Mouse (Mus musculus): ENCODE measurements around the gene Aunip. TPM values are rescaled to one million over a fixed set of nuclear protein-coding genes. Genes with fewer than 3 reads are reported as not detected.
A peak's percentile ranks its signal among the peaks of the same experiment; 100 is the strongest.

Aunip gene
- polyA plus RNA-seq, 1 experiment from 2014 or later = 15.9 TPM

- H3K27me3 ChIP-seq (replicated peaks; ENCODE audit: control insufficient read depth, insufficient read depth, low read length) = no peaks in the 10 kb centered on the region
- H3K27ac ChIP-seq (ENCODE audit: low read depth, low read length) = no peak overlapping the region
- peak overlapping the region; percentile 98; the same call in 1 of the 2 replicates for H3K4me2 ChIP-seq
- WGBS = 68% methylated on average over 4 of the region's 4 CpGs
- ATAC-seq (replicated peaks; ENCODE audit: low FRiP score) (no peak), DNase-seq (ENCODE audit: low spot score) (no peak)
- peaks cover 26% of the 10 kb centered on the region for H3K4me1 ChIP-seq (replicated peaks; ENCODE audit: control insufficient read depth, insufficient read depth, low read length)
- no peak overlapping the region for H3K9ac ChIP-seq (ENCODE audit: low read depth, low read length)
- H3K9me3 ChIP-seq (ENCODE audit: control insufficient read depth, low read length) = no peaks in the 10 kb centered on the region
- H3K4me3 ChIP-seq (ENCODE audit: low read depth, low read length) = no peak overlapping the region
- peaks cover 14% of the 10 kb centered on the region for H3K36me3 ChIP-seq (ENCODE audit: control insufficient read depth, insufficient read depth, low read length)
Measured at GRCm38 (mm10) chr4:134532928-134533327, 22.1 kb downstream of the Aunip start.

DNA sequence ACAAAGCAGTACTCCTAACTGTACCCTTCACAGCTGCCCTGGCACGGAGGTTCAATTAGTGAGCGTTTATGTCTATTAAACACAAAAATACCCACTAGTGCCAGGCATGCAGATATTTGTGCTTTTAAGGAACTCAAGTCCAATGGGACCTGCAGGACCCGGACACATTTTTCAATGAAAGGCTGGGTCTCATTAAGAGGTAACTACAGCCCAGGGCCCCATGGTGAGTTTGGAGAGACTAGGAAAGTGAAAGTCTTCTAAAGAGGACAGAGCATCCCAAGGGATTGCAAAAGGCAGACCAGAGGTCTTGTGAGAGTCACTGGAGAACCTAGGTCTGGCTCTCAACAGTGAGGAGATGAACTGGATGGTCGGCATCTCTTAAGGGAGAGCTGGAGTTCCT is 22.6 kb downstream of the Aunip start:
- Histone ChIP-seq H3K4me3 (ENCODE audit: low read depth, low read length) (peak overlapping the region; percentile 98), H3K4me1 (replicated peaks; ENCODE audit: control insufficient read depth, insufficient read depth, low read length) (peaks cover 26% of the 10 kb centered on the region), H3K9ac (ENCODE audit: low read depth, low read length) (peak overlapping the region; percentile 91; the same call in 1 of the 2 replicates), H3K4me2 (peak overlapping the region; percentile 98), H3K36me3 (ENCODE audit: control insufficient read depth, insufficient read depth, low read length) (peaks cover 10% of the 10 kb centered on the region), H3K27ac (ENCODE audit: low read depth, low read length) (peak overlapping the region; percentile 85; the same call in 1 of the 2 replicates), H3K27me3 (replicated peaks; ENCODE audit: control insufficient read depth, insufficient read depth, low read length) (no peaks in the 10 kb centered on the region), H3K9me3 (ENCODE audit: control insufficient read depth, low read length) (no peaks in the 10 kb centered on the region)
- 77% methylated on average over 4 of the region's 4 CpGs for WGBS
- DNase-seq (ENCODE audit: low spot score) (no peak), ATAC-seq (replicated peaks; ENCODE audit: low FRiP score) (no peak)

GRCm38 (mm10) chr4:134534124-134534886 is 23.5 kb downstream of the Aunip start:
- H3K27ac ChIP-seq (ENCODE audit: low read depth, low read length) = peak overlapping the region; percentile 85
- peak overlapping the region; percentile 91 for H3K9ac ChIP-seq (ENCODE audit: low read depth, low read length)
- under 1% methylated on average over 56 of the region's 57 CpGs for WGBS
- DNase-seq (ENCODE audit: low spot score) = peak; percentile 75
- peak overlapping the region; percentile 98 for H3K4me2 ChIP-seq
- no peaks in the 10 kb centered on the region for H3K27me3 ChIP-seq (replicated peaks; ENCODE audit: control insufficient read depth, insufficient read depth, low read length)
- peak overlapping the region; percentile 98 for H3K4me3 ChIP-seq (ENCODE audit: low read depth, low read length)
- ATAC-seq (replicated peaks; ENCODE audit: low FRiP score) = peak; percentile 72
- peaks cover 8% of the 10 kb centered on the region; the same call in 1 of the 2 replicates for H3K36me3 ChIP-seq (ENCODE audit: control insufficient read depth, insufficient read depth, low read length)
- peaks cover 26% of the 10 kb centered on the region for H3K4me1 ChIP-seq (replicated peaks; ENCODE audit: control insufficient read depth, insufficient read depth, low read length)
- no peaks in the 10 kb centered on the region for H3K9me3 ChIP-seq (ENCODE audit: control insufficient read depth, low read length)

DNA sequence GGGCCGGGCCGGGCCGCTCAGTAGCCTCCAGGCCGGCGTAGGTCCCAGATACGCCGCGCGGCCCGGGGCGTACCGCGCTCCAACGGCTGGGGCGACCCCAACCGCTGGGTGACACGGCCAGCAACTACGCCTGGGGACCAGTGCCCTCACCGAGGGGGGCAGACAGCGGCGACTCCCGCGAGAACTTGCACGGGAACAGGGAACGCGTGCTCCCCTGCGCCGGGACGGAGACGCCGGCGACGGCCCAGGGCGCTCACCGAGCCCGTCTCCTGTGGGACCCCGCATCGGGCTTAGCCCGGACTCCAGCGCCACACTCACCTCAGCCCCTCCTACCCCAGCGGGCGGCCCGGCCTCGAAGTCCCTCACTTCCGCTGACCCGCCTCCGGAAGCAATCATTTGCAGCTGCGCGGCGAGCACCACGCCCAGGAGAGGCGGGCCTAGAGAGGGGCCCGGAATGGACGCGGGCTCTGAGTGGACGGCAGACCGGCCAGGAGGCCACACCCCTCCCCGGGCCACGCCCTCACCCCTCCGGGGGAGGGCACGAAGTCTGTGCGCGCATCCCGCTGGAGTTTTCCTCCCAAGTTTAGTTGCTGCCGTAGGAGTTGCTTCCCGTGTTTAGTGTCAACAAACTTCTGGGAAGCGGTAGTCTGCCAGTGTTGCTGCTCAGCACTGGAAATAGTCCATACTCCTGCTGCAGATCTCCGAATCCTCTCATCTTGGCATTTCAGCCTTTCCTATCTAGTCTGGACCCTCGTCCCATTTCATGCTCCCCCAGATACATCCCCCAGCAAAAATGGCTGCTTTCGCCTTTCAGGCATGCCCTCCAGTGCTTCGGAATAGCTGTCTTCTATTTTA is 24.4 kb downstream of the Aunip start, which contains the start of gene Mtfr1l:
Gene Mtfr1l, minus strand, starts transcription at position 456 of the 855 bp plus-strand sequence.
- Histone ChIP-seq H3K4me1 (replicated peaks; ENCODE audit: control insufficient read depth, insufficient read depth, low read length) (peaks cover 26% of the 10 kb centered on the region), H3K9me3 (ENCODE audit: control insufficient read depth, low read length) (no peaks in the 10 kb centered on the region), H3K36me3 (ENCODE audit: control insufficient read depth, insufficient read depth, low read length) (peaks cover 1% of the 10 kb centered on the region; the same call in 1 of the 2 replicates), H3K27ac (ENCODE audit: low read depth, low read length) (peak within 1 kb of the TSS; percentile 85), H3K27me3 (replicated peaks; ENCODE audit: control insufficient read depth, insufficient read depth, low read length) (no peaks in the 10 kb centered on the region), H3K4me2 (peak within 1 kb of the TSS; percentile 98), H3K9ac (ENCODE audit: low read depth, low read length) (peak within 1 kb of the TSS; percentile 91), H3K4me3 (ENCODE audit: low read depth, low read length) (peak within 1 kb of the TSS; percentile 98)
- DNase-seq (ENCODE audit: low spot score) = peak; percentile 98
- peak; percentile 96 for ATAC-seq (replicated peaks; ENCODE audit: low FRiP score)
- WGBS = under 1% methylated on average over 71 of the region's 71 CpGs

DNA sequence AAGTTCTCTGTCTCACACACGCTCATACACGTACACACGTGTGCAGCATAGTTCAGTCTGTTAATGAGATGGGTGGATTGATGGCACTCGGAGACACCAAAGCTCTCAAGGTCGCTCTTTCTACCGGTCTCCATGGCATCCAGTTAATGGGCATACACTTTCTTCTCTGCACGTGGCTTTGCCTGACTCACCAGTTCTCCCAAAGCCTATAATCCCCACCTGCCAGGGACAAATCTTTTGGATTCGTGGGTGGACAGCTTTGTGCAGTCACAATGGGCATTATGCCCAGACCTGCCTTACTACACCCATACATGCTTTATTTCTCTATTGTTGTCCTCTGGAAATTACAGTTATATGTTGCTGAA is 25.0 kb downstream of the Aunip start:
- no peak for DNase-seq (ENCODE audit: low spot score)
- Histone ChIP-seq H3K9me3 (ENCODE audit: control insufficient read depth, low read length) (no peaks in the 10 kb centered on the region), H3K27me3 (replicated peaks; ENCODE audit: control insufficient read depth, insufficient read depth, low read length) (no peaks in the 10 kb centered on the region), H3K4me3 (ENCODE audit: low read depth, low read length) (peak overlapping the region; percentile 98), H3K36me3 (ENCODE audit: control insufficient read depth, insufficient read depth, low read length) (peaks cover 3% of the 10 kb centered on the region; the same call in 1 of the 2 replicates), H3K9ac (ENCODE audit: low read depth, low read length) (peak overlapping the region; percentile 53; the same call in 1 of the 2 replicates), H3K4me1 (replicated peaks; ENCODE audit: control insufficient read depth, insufficient read depth, low read length) (peaks cover 26% of the 10 kb centered on the region), H3K4me2 (peak overlapping the region; percentile 98), H3K27ac (ENCODE audit: low read depth, low read length) (0 out of 2 replicates have a peak overlapping the region, but pooled peaks have one; percentile 16)
- ATAC-seq (replicated peaks; ENCODE audit: low FRiP score) = no peak
- 14% methylated on average over 8 of the region's 8 CpGs for WGBS

- DNase-seq (ENCODE audit: low spot score) (no peak), ATAC-seq (replicated peaks; ENCODE audit: low FRiP score) (no peak)
- no peaks in the 10 kb centered on the region for H3K9me3 ChIP-seq (ENCODE audit: control insufficient read depth, low read length)
- no peak overlapping the region for H3K4me2 ChIP-seq
- H3K27me3 ChIP-seq (replicated peaks; ENCODE audit: control insufficient read depth, insufficient read depth, low read length) = no peaks in the 10 kb centered on the region
- H3K9ac ChIP-seq (ENCODE audit: low read depth, low read length) = no peak overlapping the region
- H3K4me1 ChIP-seq (replicated peaks; ENCODE audit: control insufficient read depth, insufficient read depth, low read length) = peaks cover 8% of the 10 kb centered on the region
- H3K27ac ChIP-seq (ENCODE audit: low read depth, low read length) = no peak overlapping the region
- H3K4me3 ChIP-seq (ENCODE audit: low read depth, low read length) = no peak overlapping the region
- WGBS = 86% methylated on average over 10 of the region's 10 CpGs
- peaks cover 13% of the 10 kb centered on the region for H3K36me3 ChIP-seq (ENCODE audit: control insufficient read depth, insufficient read depth, low read length)
Measured at GRCm38 (mm10) chr4:134538997-134539580, 28.3 kb downstream of the Aunip start.

DNA sequence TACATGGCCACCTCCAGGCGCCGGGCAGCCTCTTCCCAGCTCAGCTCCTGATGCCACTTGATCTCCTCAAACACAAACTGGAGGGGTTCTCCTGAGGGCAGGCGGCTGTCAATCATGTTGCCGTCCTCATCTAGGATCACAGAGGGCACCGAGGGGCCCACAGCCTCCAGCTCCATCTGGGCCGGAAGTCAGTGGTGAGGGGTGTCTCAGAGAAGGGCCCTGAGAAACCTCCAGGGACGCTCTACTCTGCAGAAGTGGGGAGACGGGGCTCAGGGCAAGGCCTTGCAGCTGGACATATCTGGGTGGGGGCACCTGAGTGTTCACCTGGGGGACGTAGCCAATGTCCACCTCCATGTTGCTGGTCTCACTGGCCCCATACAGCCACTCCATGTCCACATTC is 31.9 kb downstream of the Aunip start:
- Histone ChIP-seq H3K4me2 (no peak overlapping the region), H3K27me3 (replicated peaks; ENCODE audit: control insufficient read depth, insufficient read depth, low read length) (no peaks in the 10 kb centered on the region), H3K4me3 (ENCODE audit: low read depth, low read length) (no peak overlapping the region), H3K9me3 (ENCODE audit: control insufficient read depth, low read length) (no peaks in the 10 kb centered on the region), H3K36me3 (ENCODE audit: control insufficient read depth, insufficient read depth, low read length) (peaks cover 18% of the 10 kb centered on the region), H3K27ac (ENCODE audit: low read depth, low read length) (no peak overlapping the region), H3K4me1 (replicated peaks; ENCODE audit: control insufficient read depth, insufficient read depth, low read length) (peaks cover 5% of the 10 kb centered on the region), H3K9ac (ENCODE audit: low read depth, low read length) (no peak overlapping the region)
- no peak for DNase-seq (ENCODE audit: low spot score)
- 92% methylated on average over 9 of the region's 9 CpGs for WGBS
- ATAC-seq (replicated peaks; ENCODE audit: low FRiP score) = 0 out of 2 replicates have a peak, but pooled peaks have one; percentile 5

DNA sequence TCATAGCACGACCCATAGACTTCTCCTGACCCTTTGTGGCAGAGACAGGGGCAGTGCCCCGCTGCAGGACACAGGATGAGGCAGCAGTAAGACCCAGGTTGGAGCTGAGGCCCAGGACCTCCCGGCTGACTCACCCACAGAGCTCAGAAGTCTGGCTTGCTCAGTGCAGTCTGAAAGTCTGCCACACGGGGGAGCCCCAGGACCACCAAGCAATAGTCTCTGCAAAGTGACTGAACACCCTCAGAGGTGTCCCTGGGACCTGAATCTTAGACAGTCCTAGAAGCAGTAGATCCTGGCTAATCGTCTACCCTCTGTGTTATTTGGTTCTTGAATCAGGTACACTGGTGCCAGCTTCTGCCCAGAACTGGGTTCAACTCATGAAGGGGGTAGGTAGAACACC is 32.5 kb downstream of the Aunip start:
- peaks cover 10% of the 10 kb centered on the region for H3K4me1 ChIP-seq (replicated peaks; ENCODE audit: control insufficient read depth, insufficient read depth, low read length)
- H3K36me3 ChIP-seq (ENCODE audit: control insufficient read depth, insufficient read depth, low read length) = peaks cover 21% of the 10 kb centered on the region
- H3K9ac ChIP-seq (ENCODE audit: low read depth, low read length) = no peak overlapping the region
- H3K9me3 ChIP-seq (ENCODE audit: control insufficient read depth, low read length) = no peaks in the 10 kb centered on the region
- no peak overlapping the region for H3K4me2 ChIP-seq
- 8% methylated on average over 5 of the region's 5 CpGs for WGBS
- H3K27me3 ChIP-seq (replicated peaks; ENCODE audit: control insufficient read depth, insufficient read depth, low read length) = no peaks in the 10 kb centered on the region
- no peak overlapping the region for H3K27ac ChIP-seq (ENCODE audit: low read depth, low read length)
- peak; percentile 66 for ATAC-seq (replicated peaks; ENCODE audit: low FRiP score)
- peak; percentile 88 for DNase-seq (ENCODE audit: low spot score)
- no peak overlapping the region for H3K4me3 ChIP-seq (ENCODE audit: low read depth, low read length)
